Mouse (Mus musculus): Measurements from ENCODE around the gene Olfr569.

DNA sequence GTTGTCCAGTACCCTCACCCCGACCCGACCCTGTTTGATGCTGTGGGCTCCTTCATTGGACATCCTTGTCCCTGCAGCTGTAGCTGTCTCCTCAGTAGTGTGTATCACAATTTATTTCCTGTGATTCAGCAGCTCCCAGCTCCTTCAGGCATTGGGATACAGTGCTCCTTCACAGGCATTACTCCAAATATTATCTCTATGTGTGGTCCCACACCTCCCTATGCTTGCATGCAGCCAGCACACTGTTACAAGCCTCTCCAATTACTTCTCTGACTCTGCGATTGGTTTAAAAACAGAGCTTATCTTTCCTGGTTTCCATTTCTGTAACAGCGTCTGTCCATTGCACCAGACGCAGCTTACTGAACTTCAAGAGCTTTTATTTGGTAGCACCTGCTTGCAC is 25.7 kb upstream of the Olfr569 start:
- TF ChIP-seq CTCF (IDR thresholded peaks at IDR 0.05; ENCODE audit: low read depth), result no peak
- no peak for TF ChIP-seq EP300 (IDR thresholded peaks at IDR 0.05; ENCODE audit: low read depth)

All from liver, embryonic 14.5 days (tissue).